Mouse (Mus musculus): ENCODE data around the gene Dpysl4. TPM values are rescaled to one million over a fixed set of nuclear protein-coding genes. Genes with fewer than 3 reads are reported as not detected.

The Dpysl4 gene
- polyA plus RNA-seq, 1 experiment from 2014 or later: 0.86 TPM

DNA sequence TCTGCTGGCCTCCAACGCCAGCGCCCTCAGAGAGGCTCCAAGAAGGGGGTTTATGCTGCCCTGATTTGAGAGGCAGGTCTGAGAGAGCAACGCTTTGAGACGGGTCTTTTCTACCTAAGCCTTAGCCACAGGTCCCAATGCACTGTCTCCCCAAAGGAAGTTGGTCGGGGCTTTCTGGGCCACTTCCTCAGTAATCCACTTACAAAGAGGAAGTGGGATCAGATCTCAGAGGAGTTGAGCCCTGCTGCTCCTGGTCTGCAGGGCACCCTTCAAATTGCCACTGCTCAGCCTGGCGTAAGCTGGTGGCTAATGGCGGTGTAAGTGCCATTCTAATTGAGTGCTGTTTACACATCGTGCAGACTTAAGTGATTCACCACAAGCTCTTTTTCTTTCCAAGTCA, 45.7 kb downstream of the Dpysl4 start:
- H3K4me3 ChIP-seq: no peak overlapping the region
- no peak for ATAC-seq
- H3K27me3 ChIP-seq (replicated peaks): no peaks in the 10 kb centered on the region
- no peak overlapping the region for H3K4me2 ChIP-seq
- no peaks in the 10 kb centered on the region for H3K36me3 ChIP-seq
- no peak overlapping the region for H3K9ac ChIP-seq
- no peaks in the 10 kb centered on the region for H3K4me1 ChIP-seq
- no peaks in the 10 kb centered on the region for H3K9me3 ChIP-seq (replicated peaks)
- WGBS (ENCODE audit: insufficient replicate concordance): 34% methylated on average over 8 of the region's 8 CpGs
- H3K27ac ChIP-seq: no peak overlapping the region

DNA sequence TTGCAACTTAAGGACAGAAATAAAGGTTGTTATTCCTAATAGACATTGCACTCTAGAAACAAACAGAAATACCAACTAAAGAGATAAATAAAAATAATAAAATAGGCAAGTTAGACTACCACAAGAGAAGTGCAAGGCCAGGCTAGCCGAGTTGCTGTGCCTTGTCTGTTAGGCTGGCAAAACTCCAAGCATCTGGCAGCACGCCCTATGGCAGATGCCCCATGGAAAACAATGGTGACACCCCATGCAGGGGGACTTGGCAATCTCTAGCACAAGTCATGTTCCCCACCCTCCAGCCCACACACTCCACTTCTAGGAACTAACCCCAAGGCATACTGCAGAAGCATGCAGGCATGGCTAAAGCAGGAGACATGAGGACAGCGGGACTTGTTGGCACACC, 47.6 kb downstream of the Dpysl4 start:
- Histone ChIP-seq H3K27ac (no peak overlapping the region), H3K4me1 (no peaks in the 10 kb centered on the region), H3K9ac (no peak overlapping the region), H3K4me2 (no peak overlapping the region), H3K4me3 (no peak overlapping the region), H3K36me3 (no peaks in the 10 kb centered on the region), H3K27me3 (replicated peaks) (no peaks in the 10 kb centered on the region), H3K9me3 (replicated peaks) (no peaks in the 10 kb centered on the region)
- WGBS (ENCODE audit: insufficient replicate concordance): 74% methylated on average over 3 of the region's 3 CpGs
- ATAC-seq: no peak

DNA sequence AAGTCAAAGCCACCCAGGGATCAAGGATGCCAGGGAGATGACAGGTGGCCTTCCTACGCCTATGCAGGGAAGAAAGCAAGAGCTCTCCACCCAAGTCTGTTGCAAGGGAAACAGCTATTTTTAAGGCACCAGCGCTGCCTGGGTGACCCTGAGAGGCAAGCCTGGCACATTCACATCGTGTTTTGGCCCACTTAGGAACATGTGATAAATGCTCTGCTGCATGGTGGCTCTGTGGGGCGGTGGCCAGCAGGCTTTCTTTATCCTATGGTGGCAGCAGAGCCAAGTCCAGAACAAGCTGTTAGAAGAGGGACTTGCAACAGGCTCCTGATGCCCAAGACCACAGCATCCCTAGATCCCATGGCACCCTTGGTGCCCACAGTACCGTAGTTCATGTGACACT, 49.4 kb downstream of the Dpysl4 start:
- no peaks in the 10 kb centered on the region for H3K4me1 ChIP-seq
- no peak for ATAC-seq
- 50% methylated on average over 5 of the region's 5 CpGs for WGBS (ENCODE audit: insufficient replicate concordance)
- H3K4me3 ChIP-seq: no peak overlapping the region
- H3K27ac ChIP-seq: no peak overlapping the region
- H3K9me3 ChIP-seq (replicated peaks): no peaks in the 10 kb centered on the region
- H3K4me2 ChIP-seq: no peak overlapping the region
- H3K9ac ChIP-seq: no peak overlapping the region
- H3K27me3 ChIP-seq (replicated peaks): no peaks in the 10 kb centered on the region
- no peaks in the 10 kb centered on the region for H3K36me3 ChIP-seq

DNA sequence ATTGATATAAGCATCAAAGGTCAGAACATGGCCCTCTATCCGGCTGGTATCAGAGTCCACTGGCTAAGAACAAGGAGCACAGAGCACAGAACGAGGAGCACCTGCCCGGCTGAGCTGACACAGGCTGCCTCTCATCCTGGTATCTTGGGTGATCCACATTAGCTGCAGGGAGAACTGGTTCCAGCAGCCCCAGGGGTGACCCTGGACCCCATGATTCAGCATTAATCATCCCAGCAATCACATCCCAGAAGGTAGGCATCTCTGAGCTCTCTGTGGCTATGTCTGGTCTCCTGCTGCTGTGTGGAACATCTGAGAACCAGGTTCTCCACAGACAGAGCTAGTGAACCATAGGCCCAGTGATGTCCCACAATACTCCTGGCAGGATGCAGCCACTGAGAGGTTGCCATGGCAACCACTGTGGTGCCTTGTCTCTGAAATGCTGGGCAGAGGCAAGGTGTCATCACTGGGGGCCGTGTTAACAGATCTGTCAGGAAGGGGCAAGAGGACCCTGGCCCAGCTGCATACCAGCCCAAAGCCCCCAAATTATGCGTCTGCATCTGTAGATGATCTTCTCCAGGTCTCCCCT, 51.2 kb downstream of the Dpysl4 start:
- no peak for ATAC-seq
- H3K4me3 ChIP-seq: no peak overlapping the region
- H3K27me3 ChIP-seq (replicated peaks): no peaks in the 10 kb centered on the region

DNA sequence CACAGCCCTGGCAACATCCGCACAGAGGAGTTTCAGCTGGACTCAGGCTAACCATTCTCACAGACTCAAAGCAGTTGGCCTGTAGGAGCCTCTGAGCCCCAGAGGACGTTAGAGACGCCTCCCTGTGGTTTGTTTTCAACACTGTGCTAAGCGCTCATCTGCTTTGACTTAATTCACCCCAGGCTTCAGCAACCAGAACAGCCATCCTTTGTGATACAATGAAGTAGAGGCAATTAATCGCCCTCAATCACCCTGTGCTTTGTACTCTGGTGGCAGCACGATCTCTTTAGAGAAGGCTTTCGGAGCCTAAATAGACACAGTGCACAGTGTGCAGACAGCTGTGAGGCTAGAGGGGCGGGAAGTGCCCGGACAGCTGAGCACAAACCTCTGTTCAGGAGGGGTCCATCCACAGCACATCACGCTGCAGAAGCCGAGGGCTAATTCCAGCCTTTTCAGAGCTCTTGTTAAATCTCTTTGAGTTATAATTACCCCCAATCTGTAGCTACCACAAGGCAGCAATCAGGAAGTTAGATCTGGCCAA, 54.2 kb downstream of the Dpysl4 start:
- H3K36me3 ChIP-seq: no peaks in the 10 kb centered on the region
- H3K27me3 ChIP-seq (replicated peaks): no peaks in the 10 kb centered on the region
- H3K9ac ChIP-seq: no peak overlapping the region
- ATAC-seq: no peak
- no peaks in the 10 kb centered on the region for H3K9me3 ChIP-seq (replicated peaks)
- no peaks in the 10 kb centered on the region for H3K4me1 ChIP-seq
- no peak overlapping the region for H3K4me2 ChIP-seq
- H3K27ac ChIP-seq: no peak overlapping the region
- WGBS (ENCODE audit: insufficient replicate concordance): 41% methylated on average over 11 of the region's 11 CpGs
- H3K4me3 ChIP-seq: no peak overlapping the region

More for the DNA sequence above, 51.2 kb downstream of the Dpysl4 start:
- H3K36me3 ChIP-seq: no peaks in the 10 kb centered on the region
- H3K9me3 ChIP-seq (replicated peaks): no peaks in the 10 kb centered on the region
- H3K27ac ChIP-seq: no peak overlapping the region
- 48% methylated on average over 5 of the region's 5 CpGs for WGBS (ENCODE audit: insufficient replicate concordance)
- no peaks in the 10 kb centered on the region for H3K4me1 ChIP-seq
- no peak overlapping the region for H3K4me2 ChIP-seq
- no peak overlapping the region for H3K9ac ChIP-seq

DNA sequence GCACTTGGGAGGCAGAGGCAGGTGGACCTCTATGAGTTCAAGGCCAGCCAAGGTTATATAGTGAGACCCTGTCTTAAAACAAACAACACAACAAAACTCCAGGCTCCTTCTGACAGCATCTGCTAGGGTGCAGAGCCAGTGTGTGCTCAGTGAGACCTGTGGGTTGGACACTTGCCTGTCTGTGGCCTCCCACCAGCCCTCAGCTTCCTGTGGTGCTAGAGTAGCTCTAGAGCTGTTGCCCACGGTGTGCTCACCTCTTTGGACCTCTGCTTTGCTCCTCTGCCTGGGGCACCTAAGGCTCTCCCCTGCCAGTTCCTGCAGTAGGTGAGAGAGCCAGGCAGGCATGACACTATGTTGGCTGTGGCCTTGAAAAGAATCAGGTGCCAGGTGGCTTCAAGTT, 58.0 kb downstream of the Dpysl4 start:
- Histone ChIP-seq H3K4me3 (no peak overlapping the region), H3K27me3 (replicated peaks) (no peaks in the 10 kb centered on the region), H3K4me2 (no peak overlapping the region), H3K4me1 (peaks cover 11% of the 10 kb centered on the region), H3K9me3 (replicated peaks) (no peaks in the 10 kb centered on the region), H3K9ac (no peak overlapping the region), H3K27ac (no peak overlapping the region), H3K36me3 (no peaks in the 10 kb centered on the region)
- 23% methylated on average over 1 of the region's 1 CpGs for WGBS (ENCODE audit: insufficient replicate concordance)
- ATAC-seq: no peak

DNA sequence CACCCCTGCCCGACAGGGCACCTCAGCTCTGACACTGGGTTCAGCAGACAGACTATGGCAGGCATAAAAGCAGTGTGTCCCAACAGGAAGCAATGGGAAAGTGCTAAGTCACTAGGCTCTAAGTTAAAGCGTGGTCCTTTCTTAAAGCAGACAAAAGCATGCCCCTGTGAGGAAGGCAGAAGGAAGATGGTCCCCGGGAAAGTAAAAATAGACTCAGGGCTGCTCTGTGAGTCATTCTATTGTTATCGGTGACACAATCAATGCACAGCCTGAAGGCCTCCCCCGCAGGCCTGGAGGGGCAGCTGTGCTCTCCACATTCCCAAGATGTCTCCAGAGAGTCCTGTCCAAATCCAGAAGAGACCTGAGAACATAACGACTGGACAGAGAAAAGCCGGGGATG, 60.1 kb downstream of the Dpysl4 start:
- WGBS (ENCODE audit: insufficient replicate concordance): 27% methylated on average over 7 of the region's 7 CpGs
- no peak for ATAC-seq
- Histone ChIP-seq H3K27me3 (replicated peaks) (0 out of 2 replicates have a peak, but pooled peaks cover 7% of the 10 kb centered on the region), H3K4me2 (no peak overlapping the region), H3K9ac (no peak overlapping the region), H3K4me1 (peaks cover 12% of the 10 kb centered on the region), H3K4me3 (no peak overlapping the region), H3K27ac (no peak overlapping the region), H3K9me3 (replicated peaks) (no peaks in the 10 kb centered on the region), H3K36me3 (no peaks in the 10 kb centered on the region)

DNA sequence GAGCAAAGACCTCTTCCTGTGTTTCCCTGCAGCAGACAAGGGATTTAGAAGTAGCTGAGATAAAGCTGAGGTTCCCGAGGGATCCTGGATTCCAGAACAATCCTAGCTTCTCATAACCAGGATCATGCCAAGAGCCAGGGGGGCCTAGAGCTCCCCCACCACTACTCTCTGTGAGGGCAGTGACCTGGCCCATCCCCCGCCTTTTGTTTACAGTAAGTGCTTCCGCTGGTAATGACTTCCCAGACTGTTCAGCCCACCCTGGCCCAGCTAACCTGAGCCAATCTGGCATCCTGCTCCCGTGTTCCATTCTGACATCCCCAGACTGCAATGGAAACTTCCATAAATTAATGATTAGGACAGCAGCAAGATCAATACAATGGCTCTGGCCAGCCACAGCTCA, 61.6 kb downstream of the Dpysl4 start:
- Histone ChIP-seq H3K27ac (no peak overlapping the region), H3K27me3 (replicated peaks) (peaks cover 7% of the 10 kb centered on the region; the same call in 1 of the 2 replicates), H3K36me3 (no peaks in the 10 kb centered on the region), H3K9me3 (replicated peaks) (no peaks in the 10 kb centered on the region), H3K4me3 (no peak overlapping the region), H3K9ac (no peak overlapping the region), H3K4me1 (peaks cover 18% of the 10 kb centered on the region), H3K4me2 (no peak overlapping the region)
- 35% methylated on average over 4 of the region's 4 CpGs for WGBS (ENCODE audit: insufficient replicate concordance)
- ATAC-seq: no peak

DNA sequence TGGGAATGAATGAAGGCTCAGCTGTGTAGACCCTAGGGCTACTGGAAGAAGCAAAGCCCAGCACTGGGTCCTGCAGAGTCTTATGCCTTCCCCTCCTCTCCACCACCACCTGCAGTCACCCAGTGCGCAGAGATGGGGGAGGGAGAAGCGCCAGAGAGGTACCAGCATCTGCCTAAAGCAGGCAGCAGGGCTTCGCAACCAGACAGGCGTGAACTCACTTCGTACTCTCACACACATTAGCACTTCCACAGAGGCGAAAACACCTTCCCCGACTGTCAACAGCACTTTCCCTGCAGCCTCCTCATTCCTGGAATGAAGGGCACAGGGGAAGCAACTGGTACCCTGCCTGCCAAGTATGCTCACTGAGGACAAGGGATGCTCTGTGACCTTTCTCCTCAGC, 63.6 kb downstream of the Dpysl4 start:
- Histone ChIP-seq H3K9me3 (replicated peaks) (no peaks in the 10 kb centered on the region), H3K27me3 (replicated peaks) (peaks cover 15% of the 10 kb centered on the region), H3K4me3 (no peak overlapping the region), H3K4me2 (no peak overlapping the region), H3K27ac (no peak overlapping the region), H3K9ac (no peak overlapping the region), H3K4me1 (peaks cover 18% of the 10 kb centered on the region), H3K36me3 (no peaks in the 10 kb centered on the region)
- no peak for ATAC-seq
- WGBS (ENCODE audit: insufficient replicate concordance): 23% methylated on average over 6 of the region's 7 CpGs

DNA sequence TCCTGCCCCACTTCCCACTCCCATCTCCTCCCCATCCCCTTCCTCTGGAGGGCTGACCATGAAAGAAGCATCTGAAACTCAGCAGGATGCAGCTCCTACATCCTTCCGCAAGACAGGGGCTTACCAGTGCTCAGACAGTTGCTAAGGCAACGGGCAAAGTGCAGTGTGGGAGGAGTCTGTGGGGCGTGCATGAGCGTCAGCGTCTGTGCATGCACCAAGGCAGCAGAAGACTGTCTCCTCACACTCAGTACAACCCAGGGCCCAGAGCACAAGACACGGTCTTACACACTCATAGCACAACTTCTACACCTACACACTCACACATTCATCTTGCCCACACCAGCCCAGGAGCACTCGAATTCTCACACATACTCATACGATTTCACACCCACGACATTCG, 65.3 kb downstream of the Dpysl4 start:
- Histone ChIP-seq H3K4me2 (no peak overlapping the region), H3K4me3 (no peak overlapping the region), H3K27me3 (replicated peaks) (peaks cover 15% of the 10 kb centered on the region), H3K36me3 (no peaks in the 10 kb centered on the region), H3K9ac (no peak overlapping the region), H3K4me1 (peaks cover 18% of the 10 kb centered on the region), H3K9me3 (replicated peaks) (no peaks in the 10 kb centered on the region), H3K27ac (no peak overlapping the region)
- peak; percentile 44; the same call in 1 of the 2 replicates for ATAC-seq
- WGBS (ENCODE audit: insufficient replicate concordance): 36% methylated on average over 10 of the region's 10 CpGs

Other genes starting within 250 kb of the Dpysl4 start
- 24.9 and 26.9 TPM in 2 replicates for gene Ppp2r2d, start 239.9 kb upstream of the Dpysl4 start, polyA plus RNA-seq (2016; fragmentation: Nextera tagmentation; extraction: Ambion mirVana)
- gene Mapk1ip1, start 239.7 kb upstream of the Dpysl4 start, polyA plus RNA-seq (2016; fragmentation: Nextera tagmentation; extraction: Ambion mirVana): 3.7 and 4.3 TPM in 2 replicates
- 81.0 and 81.8 TPM in 2 replicates for gene Bnip3, start 176.5 kb upstream of the Dpysl4 start, polyA plus RNA-seq (2016; fragmentation: Nextera tagmentation; extraction: Ambion mirVana)
- 0.05 TPM in 2 replicates for gene Jakmip3, start 145.3 kb upstream of the Dpysl4 start, polyA plus RNA-seq (2016; fragmentation: Nextera tagmentation; extraction: Ambion mirVana)
- gene Lrrc27, start 127.0 kb downstream of the Dpysl4 start, polyA plus RNA-seq (2016; fragmentation: Nextera tagmentation; extraction: Ambion mirVana): 0.52 and 0.80 TPM in 2 replicates
- not detected in 2 replicates for gene Stk32c, start 127.3 kb downstream of the Dpysl4 start, polyA plus RNA-seq (2016; fragmentation: Nextera tagmentation; extraction: Ambion mirVana)
- gene Pwwp2b, start 162.5 kb downstream of the Dpysl4 start, polyA plus RNA-seq (2016; fragmentation: Nextera tagmentation; extraction: Ambion mirVana): 2.3 and 2.7 TPM in 2 replicates